Mouse (Mus musculus) heart, postnatal 36 days (tissue): ENCODE measurements at regions not wholly inside any gene's neighbourhood (a gene's known extent, or its start where the extent isn't known, plus 50 kb on each side); places are given as distances from the start of the nearest gene placed in this dataset.

Experiments used
- DNase-seq, 2 experiments: peaks; one replicate each; pipeline ENCODE4 v3.0.0; 2021 to 2022
- intact Hi-C: fragments of 180-260 bp; cut with DNase I; formaldehyde crosslinking; loops from one replicate; pipeline ENCODE4 v1.15.1; 2025

- intact Hi-C loops: no loop called here
- no peak for DNase-seq
Observed at GRCm38 (mm10) chr6:33117877-33118276, 57.8 kb upstream of the Chchd3 start.

GRCm38 (mm10) chr6:33120581-33120980, 60.5 kb upstream of the Chchd3 start:
- DNase-seq: no peak
- intact Hi-C loops: loop anchor here (10.0 kb wide), 2 partner anchors 526 to 796 kb away; no protein-coding TSS in a partner anchor

GRCm38 (mm10) chr6:33126574-33126973, 66.5 kb upstream of the Chchd3 start:
- intact Hi-C loops: loop anchor here (10.0 kb wide), 2 partner anchors 532 to 802 kb away; no protein-coding TSS in a partner anchor
- DNase-seq: peak; percentile 71 to 75

- intact Hi-C loops: no loop called here
- DNase-seq: no peak
Observed at GRCm38 (mm10) chr6:33136906-33137305, 76.8 kb upstream of the Chchd3 start.

- intact Hi-C loops: no loop called here
- no peak for DNase-seq
Observed at GRCm38 (mm10) chr6:33137823-33138222, 77.8 kb upstream of the Chchd3 start.

- DNase-seq: no peak
- intact Hi-C loops: no loop called here
Observed at GRCm38 (mm10) chr6:33166479-33166878, 82.4 kb upstream of the Exoc4 start.

GRCm38 (mm10) chr6:33173606-33174005, 75.3 kb upstream of the Exoc4 start:
- intact Hi-C loops: no loop called here
- no peak for DNase-seq

- no peak for DNase-seq
- intact Hi-C loops: no loop called here
Observed at GRCm38 (mm10) chr6:33174616-33175015, 74.3 kb upstream of the Exoc4 start.

- DNase-seq: no peak
- intact Hi-C loops: no loop called here
Observed at GRCm38 (mm10) chr6:33189521-33190246, 59.2 kb upstream of the Exoc4 start.

- DNase-seq: no peak
- intact Hi-C loops: no loop called here
Observed at GRCm38 (mm10) chr6:33193823-33194222, 55.1 kb upstream of the Exoc4 start.
